Mouse (Mus musculus) cerebellum, postnatal 4 days (tissue): ENCODE measurements around the gene Eid3.
A peak's percentile ranks its signal among the peaks of the same experiment; 100 is the strongest.

Experiments used
- DNase-seq, 2 experiments: peaks; one replicate each; pipeline ENCODE4 v3.0.0; 2022; ENCODE audit warnings: low spot score in 2 of 2, mixed read lengths in 1 of 2

Eid3 gene

DNA sequence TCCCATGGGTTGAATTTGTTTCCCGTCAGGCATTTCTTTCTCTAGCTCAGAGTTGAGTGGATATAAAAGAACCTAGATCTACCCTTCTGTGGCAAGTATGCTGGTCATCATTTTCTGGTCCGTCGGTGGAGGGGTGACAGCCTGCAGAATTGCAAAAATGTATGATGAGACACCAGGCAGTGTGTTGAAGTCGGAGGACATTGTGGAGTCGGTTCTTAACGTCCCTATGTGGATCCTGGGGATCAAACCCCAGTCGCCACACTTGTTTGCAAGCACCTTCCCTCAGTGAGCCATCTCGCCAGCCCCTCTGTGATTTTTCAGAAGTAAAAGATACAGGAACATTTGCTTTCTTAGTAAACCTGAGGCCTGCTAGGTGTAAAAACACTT, 5.5 kb upstream of the Eid3 start:
- DNase-seq: peak in 1 of 2 experiments; percentile 10

DNA sequence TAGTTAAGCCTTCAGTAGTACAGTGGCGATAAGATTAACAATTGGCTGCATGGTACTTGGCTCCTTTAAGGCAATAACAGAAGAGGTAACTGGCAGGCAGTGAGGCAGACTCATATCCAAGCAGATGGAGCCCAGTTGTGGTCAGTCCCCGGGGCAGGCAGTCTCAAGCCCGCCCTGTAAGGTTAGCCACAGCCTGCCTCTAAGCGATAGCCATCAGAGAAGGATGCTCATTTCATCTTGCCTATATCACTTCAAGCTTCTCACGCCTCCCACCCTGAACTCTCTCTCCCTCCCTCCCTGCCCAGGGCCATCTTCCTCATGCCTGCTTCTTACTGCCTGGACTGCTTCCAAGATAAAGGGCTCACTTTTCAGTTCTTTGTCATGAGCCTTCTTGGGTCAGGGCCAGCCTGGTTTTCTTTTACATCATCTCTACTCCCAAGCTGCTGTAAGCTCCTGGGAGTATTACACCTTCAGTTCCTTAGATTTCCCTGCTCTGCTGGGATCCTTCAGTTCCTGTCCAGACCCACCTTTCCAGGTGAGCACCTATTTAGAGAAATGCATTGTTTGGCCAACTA, 3.2 kb upstream of the Eid3 start:
- no peak for DNase-seq

DNA sequence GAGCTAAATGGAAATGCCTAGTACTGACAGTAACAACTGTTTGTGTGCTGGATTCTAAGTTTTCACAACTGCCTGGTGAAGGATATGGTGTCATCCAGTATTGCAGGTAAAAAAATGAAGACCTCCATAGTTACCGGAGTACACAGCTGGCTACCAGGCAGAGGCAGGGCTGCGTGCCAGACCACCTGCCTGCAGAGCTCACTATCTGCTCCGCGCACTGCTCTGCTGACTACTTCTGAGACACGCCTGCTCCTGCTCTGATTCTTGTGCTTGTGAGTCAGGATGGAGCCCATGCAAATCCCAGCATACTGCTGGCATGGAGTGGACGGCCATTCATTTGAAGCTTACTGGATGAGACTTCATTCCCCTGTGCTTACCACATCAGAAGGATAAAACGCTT, 2.6 kb upstream of the Eid3 start:
- DNase-seq: peak in 1 of 2 experiments; percentile 32

DNA sequence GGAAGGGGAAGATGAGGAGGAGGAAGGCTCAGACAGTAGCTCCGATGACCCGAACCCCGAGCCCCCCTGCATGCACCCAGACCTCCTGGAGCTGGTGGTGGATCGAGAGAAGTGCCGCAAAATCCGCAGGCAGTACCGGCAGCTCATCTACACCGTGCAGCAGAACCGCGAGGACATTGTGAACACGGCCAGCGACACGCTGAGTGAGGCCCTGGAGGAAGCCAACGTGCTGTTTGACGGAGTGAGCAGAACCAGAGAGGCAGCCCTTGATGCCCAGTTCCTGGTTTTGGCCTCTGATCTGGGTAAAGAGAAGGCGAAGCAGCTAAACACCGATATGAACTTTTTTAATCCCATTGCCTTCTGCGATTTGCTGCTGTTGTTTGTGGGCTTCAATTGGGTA, 406 bp downstream of the Eid3 start:
- no peak for DNase-seq

DNA sequence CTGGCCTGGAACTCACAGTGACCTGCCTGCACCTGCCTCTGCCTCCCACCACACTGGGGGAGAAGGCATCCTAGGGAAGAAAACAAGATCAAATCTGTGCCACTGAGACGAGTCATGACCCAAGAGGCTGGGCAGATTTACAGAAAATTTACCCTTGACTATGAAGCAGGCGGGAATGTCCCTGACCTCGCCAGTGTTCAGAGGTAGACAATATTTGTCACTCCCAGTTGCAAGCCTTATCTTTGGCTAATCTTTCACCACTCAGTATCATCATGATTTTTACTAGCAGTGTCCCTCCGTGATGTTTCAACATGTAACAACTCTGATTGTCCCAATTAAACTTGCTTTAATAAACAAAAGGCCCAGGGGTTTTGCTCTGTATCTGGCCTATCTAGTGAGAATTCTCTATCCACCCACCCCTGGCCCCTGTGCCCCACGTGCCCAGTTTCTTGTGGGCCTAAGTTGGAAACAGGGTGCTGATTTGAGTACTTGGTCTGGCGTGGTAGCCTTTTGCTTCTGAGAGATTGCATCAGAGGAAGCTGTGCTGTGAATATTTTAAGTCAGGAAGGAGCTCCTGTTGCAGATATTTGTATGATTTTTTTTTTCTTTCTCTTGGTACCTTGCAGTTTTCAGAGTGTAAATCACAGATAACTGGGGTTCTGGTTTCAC, 2.1 kb downstream of the Eid3 start:
- DNase-seq: no peak

DNA sequence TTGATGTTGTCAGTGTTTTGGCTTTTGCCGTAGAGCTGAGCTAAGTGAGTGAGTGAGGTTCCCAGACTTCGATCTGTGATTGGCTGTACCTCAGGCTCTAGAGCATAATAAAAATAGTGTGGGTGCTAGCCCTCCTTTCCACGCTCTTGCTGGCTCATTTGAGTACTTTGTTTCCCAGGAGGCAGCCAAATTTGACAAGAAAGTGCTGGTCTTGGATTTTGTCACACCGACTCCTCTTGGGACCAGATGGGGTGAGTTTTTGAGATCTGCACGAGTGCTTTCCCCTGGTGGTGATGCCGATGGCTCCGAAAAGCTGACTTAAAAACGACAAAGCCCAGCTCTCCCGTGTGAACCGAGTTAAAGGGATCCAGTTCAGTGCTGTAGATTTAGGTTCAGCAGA, 9.0 kb downstream of the Eid3 start:
- no peak for DNase-seq

DNA sequence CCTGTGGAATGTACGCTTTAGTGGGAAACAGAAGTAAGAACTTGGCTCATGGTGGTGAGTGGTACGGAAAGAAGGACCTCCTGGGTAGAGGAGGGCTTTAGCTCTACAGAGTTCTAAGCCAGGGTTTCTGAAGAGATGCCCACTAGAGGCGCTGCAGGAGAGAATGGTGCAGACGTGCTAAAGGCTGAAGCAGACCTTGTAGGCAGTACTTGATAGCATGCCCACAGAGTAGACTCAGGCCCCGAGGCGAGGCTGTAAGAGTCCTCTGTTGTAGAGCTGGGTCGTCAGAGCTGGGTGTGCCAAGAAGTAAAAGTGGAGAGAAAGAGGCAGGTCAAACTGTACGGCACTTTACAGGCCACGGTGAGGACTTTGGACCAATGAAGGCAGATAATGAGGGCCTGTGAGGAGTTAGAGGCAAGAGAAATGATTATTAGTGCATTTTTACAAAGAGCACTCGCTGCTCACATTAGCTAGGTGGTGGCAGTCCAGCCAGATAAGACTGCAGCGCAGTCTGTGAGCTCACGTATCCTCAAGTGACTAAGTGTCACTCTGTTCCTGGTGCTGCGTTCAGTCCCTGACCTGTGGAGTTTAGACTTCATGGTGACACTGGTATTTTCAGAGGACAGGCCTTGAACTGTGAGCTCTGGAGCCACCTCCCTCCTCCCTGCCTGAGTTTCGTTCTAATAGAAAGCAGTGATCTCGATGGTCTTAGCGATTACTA, 9.8 kb downstream of the Eid3 start:
- DNase-seq: no peak

DNA sequence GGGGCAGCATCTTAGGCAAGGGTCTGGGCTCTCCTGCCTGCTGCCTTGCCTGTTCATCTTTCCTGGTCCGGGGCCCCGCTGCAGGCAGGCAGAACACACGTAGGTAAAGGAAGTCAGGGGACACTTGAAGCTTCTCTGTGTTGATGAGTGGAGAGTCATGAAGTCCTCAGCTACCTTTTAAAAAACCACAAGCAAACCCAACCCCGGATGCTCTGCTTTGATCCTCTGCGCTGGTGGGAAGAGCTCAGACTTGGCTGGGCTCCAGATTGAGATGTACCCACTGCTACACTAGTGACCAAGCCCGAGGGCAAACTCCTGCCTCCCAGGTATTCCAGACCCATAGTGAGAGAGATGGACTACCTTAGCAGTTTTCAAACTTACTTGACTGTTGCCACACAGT, 20.9 kb downstream of the Eid3 start:
- DNase-seq: no peak

DNA sequence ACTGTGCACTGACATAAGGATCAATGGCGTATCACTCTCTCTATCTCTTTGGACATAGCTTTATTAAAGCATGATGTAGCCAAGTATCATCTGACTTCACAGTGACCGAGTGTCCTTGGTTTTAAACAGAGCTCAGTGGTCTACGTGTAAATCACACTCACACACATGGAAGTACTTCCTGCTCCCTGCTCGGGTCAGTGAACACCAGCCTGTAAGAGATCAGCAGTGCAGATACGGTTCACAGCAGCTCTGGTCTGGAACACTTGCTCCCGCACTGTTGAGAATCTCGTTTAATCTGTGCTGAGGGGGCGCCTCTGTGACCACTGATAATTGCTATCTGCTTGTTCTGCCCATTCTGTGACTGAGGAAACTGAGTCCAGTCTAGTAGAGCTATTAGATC, 22.1 kb downstream of the Eid3 start:
- DNase-seq: no peak

DNA sequence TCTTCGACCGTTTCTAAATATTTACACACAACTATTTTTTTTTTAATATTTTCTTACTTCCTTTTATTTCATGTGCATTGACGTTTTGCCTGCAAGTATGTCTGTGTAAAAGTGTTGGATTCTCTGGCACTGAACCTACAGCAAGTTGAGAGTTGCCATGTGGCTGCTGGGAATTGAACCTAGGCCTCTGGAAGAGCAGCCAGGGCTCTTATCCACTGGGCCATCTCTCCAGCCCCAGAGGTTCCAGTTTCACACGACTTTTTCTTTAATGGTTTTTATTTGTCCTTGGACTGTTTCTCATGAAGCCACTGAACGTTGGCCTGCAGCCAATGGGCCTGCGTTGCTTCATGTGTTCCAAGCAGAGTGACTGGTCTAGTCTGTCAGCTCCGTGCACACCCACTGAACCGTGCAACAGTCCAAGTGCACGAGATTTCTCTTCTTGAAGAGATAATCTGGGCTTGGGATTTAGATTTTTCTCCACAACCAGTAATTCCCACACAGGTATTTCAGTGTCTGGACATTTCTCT, 23.1 kb downstream of the Eid3 start:
- peak in 1 of 2 experiments; percentile 32 for DNase-seq

DNA sequence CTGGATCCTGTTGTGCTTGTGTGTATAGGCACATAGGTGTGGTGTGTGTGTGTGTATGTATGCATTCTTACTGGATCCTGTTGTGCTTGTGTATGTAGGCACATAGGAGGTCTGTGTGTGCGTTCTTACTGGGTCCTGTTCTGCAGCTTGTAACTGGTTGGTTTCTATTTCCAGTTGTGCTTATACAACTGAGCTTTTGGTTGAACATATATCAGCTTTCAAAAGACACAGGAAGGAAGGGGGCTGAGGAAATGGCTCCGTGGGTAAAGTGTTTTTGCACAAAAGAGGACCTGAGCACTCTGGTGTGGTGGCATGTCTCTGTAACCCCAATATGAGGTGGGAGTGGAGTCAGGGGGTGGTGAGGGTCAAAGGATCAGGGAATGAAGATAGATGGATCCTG, 24.5 kb downstream of the Eid3 start:
- no peak for DNase-seq

DNA sequence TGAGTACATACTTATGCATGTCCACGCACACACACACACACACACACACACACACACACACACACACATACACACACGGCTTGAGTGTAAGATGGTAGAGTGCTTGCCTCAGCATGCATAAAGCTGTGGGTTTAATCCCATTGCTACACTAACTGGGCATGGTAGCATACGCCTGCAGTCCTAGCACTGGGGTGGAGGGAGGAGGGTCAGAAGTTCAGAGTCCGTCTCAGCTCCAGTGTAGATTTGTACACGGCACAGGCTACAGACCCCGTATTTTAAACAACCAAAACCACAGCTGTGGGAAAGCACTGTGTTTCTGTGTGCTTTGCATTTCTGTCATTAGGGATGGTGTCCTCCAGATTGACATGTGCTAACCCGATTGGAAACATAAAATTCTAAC, 25.0 kb downstream of the Eid3 start:
- no peak for DNase-seq

DNA sequence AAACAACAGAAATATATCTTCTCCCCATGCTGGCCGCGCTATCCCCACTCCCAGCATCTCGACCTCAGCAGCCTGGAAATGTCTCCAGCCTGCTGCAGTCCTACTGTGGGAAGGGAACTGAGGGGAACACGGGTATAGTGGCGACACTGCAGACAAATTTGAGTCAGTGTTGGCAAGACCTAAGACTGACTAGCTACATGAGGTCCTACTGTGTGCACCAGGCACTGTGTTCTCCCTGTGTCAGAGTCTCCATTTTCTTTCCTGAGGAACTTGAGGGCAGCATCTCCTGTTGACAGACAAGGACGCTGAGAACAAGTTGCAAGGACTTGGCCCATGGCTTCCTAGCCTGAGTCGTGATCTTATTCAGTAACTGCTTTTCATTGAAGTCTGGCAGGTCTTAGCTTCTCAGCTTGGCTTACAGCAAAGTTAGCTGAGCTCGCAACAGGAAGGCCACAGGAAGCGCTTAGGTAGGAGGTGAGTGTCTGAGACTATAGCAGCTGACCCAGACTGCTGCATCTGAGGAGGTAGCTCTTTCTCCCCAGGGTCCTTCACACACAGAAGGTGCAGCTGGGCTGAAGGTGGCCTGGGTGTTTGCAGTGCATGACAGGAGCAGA, 26.1 kb downstream of the Eid3 start:
- no peak for DNase-seq

DNA sequence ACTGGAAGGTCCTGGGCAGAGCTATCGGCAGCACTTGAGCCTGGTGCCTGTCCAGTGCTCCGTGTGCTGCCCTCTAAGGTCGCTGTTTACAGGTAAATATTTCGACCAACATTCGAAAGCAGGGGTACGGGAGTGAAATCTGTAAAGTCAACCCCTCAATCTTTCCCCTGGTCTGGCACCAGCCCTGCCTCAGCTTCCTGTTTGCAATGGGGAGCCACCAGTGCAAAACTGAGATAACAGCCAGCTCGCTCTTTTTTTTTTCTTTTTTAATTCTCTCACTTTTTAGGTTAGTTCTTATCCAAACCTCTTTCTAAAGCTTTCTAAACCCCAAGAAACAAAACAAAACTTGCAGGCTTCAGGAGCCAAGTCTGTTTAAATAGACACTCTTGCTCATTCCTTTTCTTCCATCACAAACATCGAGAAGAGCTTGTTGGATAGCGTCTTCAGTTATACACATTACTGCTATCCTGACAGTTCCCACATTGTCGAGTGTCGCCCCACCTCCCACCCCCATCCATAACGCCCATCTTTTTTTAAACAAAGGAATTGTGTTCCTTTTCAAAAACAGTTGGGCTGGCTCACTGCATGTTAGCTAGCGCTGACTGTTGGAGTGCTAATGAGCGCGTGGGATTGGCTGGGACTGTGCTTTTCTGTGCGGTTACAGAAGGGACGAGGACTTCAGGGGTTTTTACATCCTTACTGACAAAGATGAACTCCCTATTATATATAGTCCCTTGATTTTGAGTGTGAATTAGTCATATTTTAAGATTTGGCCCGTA, 27.6 kb downstream of the Eid3 start:
- no peak for DNase-seq

DNA sequence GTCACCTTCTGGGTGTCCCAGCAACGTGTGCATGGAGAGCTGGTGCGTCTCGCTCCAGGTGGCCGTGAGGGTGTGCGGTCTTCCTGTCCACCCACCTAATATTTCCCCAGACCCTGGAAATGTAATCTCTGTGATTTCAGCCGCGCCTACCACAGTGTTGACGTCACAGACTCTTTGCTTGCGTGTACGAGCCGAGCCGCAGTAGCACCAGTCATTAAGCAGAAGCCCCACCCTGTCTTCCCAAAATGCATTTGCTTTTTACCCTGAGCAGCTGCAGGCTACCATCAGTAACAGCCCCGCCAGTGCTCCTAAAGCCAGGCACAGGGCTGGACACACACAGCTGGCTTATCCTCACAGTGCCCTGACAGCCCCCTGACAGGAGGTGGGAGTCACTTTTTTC, 31.5 kb downstream of the Eid3 start:
- no peak for DNase-seq

DNA sequence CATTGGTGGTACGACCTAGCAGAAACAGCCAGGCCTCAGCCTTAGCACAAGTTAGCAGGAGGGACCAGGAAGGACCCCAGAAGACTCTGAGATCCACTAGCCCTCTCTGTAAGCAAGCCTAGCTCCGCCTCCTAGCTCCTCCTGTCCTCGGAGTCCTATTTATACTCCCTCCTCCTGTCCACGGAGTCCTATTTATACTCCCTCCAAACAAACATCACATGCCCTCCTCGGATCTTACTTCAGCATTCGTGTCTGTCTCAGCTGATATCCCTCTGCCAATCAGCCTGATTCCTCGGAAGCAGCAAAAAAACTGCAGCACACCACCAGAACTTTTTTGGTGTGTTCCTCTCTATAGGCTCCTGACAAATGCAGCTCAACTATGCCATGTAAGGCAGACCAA, 32.5 kb downstream of the Eid3 start:
- DNase-seq: no peak

DNA sequence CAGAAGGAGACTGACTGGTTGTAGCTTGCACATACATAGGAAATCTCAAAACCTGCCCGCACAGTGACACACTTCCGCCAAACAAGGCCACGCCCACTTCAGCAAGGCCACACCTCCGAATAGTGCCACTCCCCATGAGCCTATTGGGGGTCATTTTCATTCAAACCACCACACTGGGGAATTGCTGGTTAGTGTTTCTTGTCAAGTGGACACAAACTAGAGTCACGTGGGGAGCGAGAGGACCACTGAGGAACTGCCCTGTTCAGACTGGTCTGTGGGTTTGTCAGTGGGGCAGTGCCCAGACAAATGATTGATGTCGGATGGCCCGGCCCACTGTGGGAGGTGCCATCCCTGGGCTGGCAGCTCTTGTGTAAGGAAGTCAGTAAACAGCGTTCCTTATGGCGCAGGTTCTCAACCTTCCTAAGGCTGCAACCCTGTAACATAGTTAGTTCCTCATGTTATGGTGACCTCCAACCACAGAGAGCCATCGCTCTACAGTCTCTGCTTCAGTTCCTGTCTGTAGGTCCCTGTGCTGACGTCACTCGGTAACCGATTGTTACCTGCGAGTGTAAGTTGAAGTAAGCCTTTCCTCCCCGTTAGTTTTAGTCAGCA, 33.5 kb downstream of the Eid3 start:
- no peak for DNase-seq

DNA sequence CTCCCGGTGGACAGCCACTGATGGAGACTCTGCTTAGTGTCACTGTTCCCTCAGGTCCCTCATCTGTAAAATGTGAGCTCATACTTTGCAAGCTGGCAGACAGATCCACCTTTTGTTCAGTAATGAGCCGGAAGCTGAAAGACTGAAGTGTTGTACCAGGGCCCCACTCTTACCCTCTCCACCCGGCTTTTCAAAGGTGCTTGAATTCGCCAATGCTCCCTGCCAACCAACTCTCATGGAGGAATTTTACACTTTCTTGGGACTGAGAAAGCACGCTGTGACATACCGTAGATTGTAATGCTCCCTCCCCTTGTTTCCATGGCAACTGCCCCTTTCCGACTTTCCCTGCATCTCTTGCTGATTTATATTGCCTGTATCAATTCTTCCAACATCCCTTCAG, 34.1 kb downstream of the Eid3 start:
- DNase-seq: no peak

DNA sequence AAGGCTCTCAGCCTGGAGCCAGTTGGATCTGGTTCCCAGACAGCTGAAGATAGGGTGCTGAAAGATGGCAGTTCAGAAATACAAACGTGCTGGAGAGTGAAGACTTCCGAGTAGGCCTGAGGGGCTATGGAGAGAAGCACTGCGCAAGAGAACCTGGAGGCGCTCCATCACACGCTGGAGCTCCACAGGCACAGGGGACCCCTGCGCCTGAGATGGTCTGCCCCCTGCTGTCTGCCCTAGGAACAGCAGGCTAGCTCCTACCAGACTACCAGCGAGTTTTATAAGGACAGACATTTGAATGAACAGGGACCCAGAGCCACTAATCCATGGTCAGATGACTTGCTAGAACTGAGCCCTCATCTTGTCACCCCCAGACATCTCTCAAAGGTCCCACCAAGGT, 35.0 kb downstream of the Eid3 start:
- DNase-seq: peak; percentile 71 to 83

DNA sequence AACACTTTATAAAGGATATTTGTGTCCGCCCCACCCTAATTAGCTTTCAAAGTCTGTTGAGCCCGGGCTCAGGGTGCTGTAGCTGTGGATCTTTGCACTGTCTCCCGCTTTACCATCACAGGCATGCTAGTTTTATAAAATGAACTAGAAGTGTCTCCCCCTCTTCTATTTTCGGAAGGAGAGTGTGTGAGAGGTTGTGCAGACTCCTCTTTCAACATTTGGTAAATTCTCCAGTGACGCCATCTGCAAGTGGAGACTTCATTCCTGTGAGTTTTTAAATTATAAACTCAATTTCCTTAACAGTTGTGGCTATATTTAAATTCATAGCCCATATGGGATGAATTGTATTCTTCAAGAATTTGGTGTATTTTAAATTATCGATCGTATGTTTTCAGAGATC, 42.1 kb downstream of the Eid3 start:
- no peak for DNase-seq

DNA sequence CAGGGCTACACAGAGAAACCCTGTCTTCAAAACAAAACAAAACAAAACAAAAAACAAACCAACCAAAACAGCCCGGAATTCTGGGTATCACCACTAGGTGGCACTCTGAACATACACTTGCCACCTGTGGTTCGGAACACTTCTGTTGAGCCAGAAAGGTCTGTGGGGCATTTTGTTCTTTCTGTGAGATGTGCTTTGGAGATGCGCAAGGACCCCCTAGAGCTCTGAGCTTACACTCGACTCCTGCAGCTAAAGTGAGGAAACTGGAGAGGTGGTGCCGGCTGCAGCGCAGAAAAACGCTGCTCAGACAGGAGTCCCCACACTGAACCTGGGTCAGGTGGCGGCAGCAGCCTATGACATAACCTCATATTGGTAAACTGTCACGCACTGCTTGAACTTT, 43.0 kb downstream of the Eid3 start:
- peak; percentile 57 to 65 for DNase-seq
